ENCODE assay signal across 27 mouse cellular contexts in the genomic region with DNA sequence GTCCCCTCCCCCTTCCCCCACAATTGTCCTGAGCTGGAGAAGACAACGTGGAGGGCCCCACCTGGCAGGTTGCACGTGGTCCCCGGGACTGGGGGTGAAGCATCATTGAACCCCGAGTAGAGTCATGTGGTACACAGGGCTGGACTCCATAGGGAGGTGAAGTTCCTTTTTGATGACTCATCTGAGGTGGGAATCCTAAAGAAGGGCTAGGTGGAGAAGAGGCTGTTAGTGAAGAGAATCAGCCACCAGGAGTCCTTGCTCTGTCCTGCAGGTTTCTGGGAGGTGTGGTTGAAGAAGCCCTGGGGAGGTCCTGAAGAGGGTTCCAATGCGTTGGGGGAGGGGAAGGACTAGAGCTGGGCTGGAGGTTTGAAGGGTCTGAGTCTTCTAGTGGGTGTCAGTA. TPM values are rescaled to one million over a fixed set of nuclear protein-coding genes. Genes with fewer than 3 reads are reported as not detected.
"Had no signal": no experiment of that assay in that cellular context is flagged by ENCODE, and none has a peak within 500 bp of the region (broad histone marks: within the 10 kb centered on the region; RNA-seq: fewer than 3 reads in every experiment).

No protein-coding gene starts in this region.

- H3K4me3 ChIP-seq: kidney, embryonic 15.5 days; limb, embryonic 12.5 days; limb, embryonic 15.5 days; liver, embryonic 15.5 days; lung, embryonic 15.5 days; megakaryocyte, embryonic 14.5 days; midbrain, embryonic 10.5 days; neural tube, embryonic 12.5 days; neural tube, embryonic 15.5 days; stomach, embryonic 15.5 days had no signal

- H3K9me3 ChIP-seq: kidney, embryonic 15.5 days; limb, embryonic 12.5 days; limb, embryonic 15.5 days; liver, embryonic 15.5 days; lung, embryonic 15.5 days; midbrain, embryonic 10.5 days; neural tube, embryonic 12.5 days; neural tube, embryonic 15.5 days; stomach, embryonic 15.5 days had no signal

- H3K27me3 ChIP-seq: limb, embryonic 12.5 days had no signal

- H3K27ac ChIP-seq: kidney, embryonic 15.5 days; limb, embryonic 12.5 days; limb, embryonic 15.5 days; liver, embryonic 15.5 days; lung, embryonic 15.5 days; midbrain, embryonic 10.5 days; neural tube, embryonic 12.5 days; neural tube, embryonic 15.5 days; stomach, embryonic 15.5 days had no signal

- H3K9ac ChIP-seq: kidney, embryonic 15.5 days; limb, embryonic 12.5 days; liver, embryonic 15.5 days; lung, embryonic 15.5 days; neural tube, embryonic 12.5 days; neural tube, embryonic 15.5 days; stomach, embryonic 15.5 days had no signal

- DNase-seq: kidney, adult 11 months; kidney, adult 8-10 months; kidney, postnatal 14 days; kidney, postnatal 4 days; left cerebral cortex, postnatal 4 days; lung, adult 18-20 months; lung, postnatal 10 days; lung, postnatal 36 days; midbrain, embryonic 14.5 days; right cerebral cortex, adult 18-20 months; right cerebral cortex, postnatal 14 days; right cerebral cortex, postnatal 4 days; thymus, adult 18-20 months; thymus, postnatal 14 days; thymus, postnatal 4 days had no signal

- H3K36me3 ChIP-seq: liver, embryonic 15.5 days; neural tube, embryonic 12.5 days; neural tube, embryonic 15.5 days; stomach, embryonic 15.5 days had no signal

- H3K4me2 ChIP-seq: kidney, embryonic 15.5 days; limb, embryonic 12.5 days; limb, embryonic 15.5 days; liver, embryonic 11.5 days; liver, embryonic 15.5 days; lung, embryonic 15.5 days; neural tube, embryonic 12.5 days; neural tube, embryonic 15.5 days; stomach, embryonic 15.5 days had no signal

RNA-seq across cellular contexts. Expression of a gene that starts 17.3 kb away (rescaled TPM):
- polyA plus RNA-seq: kidney, embryonic 15.5 days; lung, embryonic 15.5 days; neural tube, embryonic 12.5 days; neural tube, embryonic 15.5 days; testis, adult 2 months had no signal

RNA-seq across cellular contexts. Expression of a gene that starts 33.3 kb away (rescaled TPM):
- polyA plus RNA-seq: limb, embryonic 12.5 days; limb, embryonic 15.5 days; midbrain, embryonic 10.5 days; midbrain, embryonic 14.5 days; neural tube, embryonic 12.5 days; neural tube, embryonic 15.5 days had no signal
